Mouse (Mus musculus): ENCODE results near the gene Olfr1511. TPM values are rescaled to one million over a fixed set of nuclear protein-coding genes. Genes with fewer than 3 reads are reported as not detected.

Olfr1511 gene
- not detected in 2 replicates for polyA plus RNA-seq (2021; fragmentation: Nextera tagmentation)
- long read RNA-seq, experiment 1, result 0 reads
- long read RNA-seq, experiment 2, result 0 reads

DNA sequence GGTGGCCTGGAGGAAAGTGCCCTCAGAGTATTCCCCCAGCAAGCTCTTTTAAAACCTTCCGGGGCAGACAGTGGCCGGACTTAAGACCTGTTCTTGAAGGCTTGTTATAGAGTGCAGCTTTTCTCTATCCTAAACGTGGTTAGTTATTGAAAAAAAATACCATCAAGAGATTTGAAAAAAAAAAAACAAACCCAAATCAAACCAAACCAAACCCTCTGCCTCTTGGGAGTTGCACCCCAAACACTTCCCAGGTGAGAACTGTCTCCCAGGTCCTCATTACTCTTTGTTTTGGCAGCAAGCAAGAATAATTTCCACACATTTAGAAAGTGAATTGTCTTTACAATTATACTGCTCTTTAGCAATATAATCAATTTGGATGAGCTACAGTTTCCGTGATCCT lies at the start of gene Olfr1511:
Gene Olfr1511, minus strand, starts transcription at position 101 of the 400 bp plus-strand sequence.

DNA sequence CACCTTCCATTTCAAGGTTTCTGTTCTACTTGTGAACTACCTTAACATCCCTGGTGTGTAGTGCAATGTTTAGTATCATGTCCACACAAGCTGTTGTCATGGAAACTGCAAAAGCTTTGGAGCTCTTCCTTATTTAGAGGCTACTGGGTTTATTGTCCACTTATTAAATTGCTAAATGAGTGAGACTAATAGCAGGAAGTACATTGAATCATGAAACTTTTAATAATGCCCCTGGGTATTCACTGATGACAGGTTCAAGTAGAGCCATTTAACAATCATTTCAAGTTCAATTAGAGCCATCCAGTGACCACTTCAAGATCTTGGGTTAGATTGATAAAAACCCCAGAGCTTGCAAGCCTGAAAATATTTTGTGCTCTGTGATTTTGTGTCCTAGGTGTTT lies 45.5 kb upstream of the Olfr1511 start, which contains the start of gene Olfr1509:
Gene Olfr1509, plus strand, starts transcription at position 301 of the 400 bp plus-strand sequence.

DNA sequence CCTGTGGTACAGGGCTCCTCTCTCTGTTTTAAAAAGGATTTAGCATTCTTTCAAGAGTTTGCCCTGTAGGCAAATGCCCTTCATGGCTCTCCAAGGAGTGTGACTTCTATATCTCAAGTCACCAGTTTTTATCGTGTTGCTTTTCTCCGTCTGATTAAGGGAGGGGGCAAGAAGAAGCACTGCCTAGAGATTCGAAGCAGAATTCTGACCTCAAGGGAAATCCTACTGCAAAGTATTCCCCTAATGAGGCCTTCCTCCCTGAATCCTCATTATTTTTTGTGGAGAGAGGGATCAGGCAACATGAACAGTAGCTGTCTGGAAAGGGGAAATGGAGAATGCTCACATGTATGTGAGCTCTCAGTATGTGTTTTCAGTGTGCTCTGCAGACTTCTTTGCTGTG lies 17.1 kb upstream of the Olfr1511 start, which contains the start of gene Olfr1510:
Gene Olfr1510, minus strand, starts transcription at position 101 of the 400 bp plus-strand sequence.

DNA sequence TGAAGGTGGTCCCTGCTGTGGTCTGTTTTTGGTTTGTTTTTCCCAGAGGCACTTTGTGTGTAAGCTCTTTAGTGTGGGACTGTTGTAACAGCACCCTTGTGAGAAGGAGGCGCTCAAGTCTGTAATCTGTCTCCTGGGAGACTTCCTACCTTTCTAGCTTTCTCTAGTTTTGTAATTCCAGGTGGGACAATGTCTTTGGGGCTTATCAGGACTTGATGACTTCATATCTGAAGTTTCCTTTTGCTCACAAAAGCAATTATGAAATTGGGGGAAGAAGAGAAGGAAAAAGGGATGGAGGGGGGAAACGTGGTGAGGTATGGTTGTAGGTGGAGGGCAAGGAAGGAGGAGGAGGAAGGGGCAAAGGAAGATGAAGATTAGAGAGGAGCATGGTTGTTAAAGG lies 18.1 kb downstream of the Olfr1511 start, which contains the start of gene Olfr1512:
Gene Olfr1512, minus strand, starts transcription at position 101 of the 400 bp plus-strand sequence.

DNA sequence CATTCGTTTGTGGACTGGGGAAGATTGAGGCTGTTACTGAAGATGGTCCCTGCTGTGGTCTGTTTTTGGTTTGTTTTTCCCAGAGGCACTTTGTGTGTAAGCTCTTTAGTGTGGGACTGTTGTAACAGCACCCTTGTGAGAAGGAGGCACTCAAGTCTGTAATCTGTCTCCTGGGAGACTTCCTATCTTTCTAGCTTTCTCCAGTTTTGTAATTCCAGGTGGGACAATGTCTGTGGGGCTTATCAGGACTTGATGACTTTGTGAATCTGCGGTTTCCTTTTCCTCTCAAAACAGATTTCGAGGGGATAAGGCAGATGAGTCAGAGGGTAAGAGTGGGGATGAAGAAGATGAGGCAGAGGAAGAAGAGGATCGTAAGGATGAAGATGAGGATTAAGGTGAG lies 40.9 kb downstream of the Olfr1511 start, which contains the start of gene Olfr1513:
Gene Olfr1513, minus strand, starts transcription at position 101 of the 400 bp plus-strand sequence.

Other genes with a start within 250 kb of the Olfr1511 start
- 14.4 and 21.5 TPM in 2 replicates for gene Supt16, start 200.0 kb downstream of the Olfr1511 start, polyA plus RNA-seq (2021; fragmentation: Nextera tagmentation)
- 2.4 and 8.0 TPM in 2 replicates for gene Chd8, start 139.6 kb downstream of the Olfr1511 start, polyA plus RNA-seq (2021; fragmentation: Nextera tagmentation)
- 31.1 and 41.2 TPM in 2 replicates for gene Tox4, start 118.2 kb downstream of the Olfr1511 start, polyA plus RNA-seq (2021; fragmentation: Nextera tagmentation)
- 23.7 and 28.5 TPM in 2 replicates for gene Rab2b, start 117.8 kb downstream of the Olfr1511 start, polyA plus RNA-seq (2021; fragmentation: Nextera tagmentation)
- 20.1 and 20.4 TPM in 2 replicates for gene Mettl3, start 92.3 kb downstream of the Olfr1511 start, polyA plus RNA-seq (2021; fragmentation: Nextera tagmentation)
- gene Sall2, start 68.6 kb downstream of the Olfr1511 start, polyA plus RNA-seq (2021; fragmentation: Nextera tagmentation), result 4.7 and 7.5 TPM in 2 replicates
- gene Olfr1513, start 41.0 kb downstream of the Olfr1511 start, polyA plus RNA-seq (2021; fragmentation: Nextera tagmentation), result not detected in 2 replicates
- gene Olfr1512, start 18.2 kb downstream of the Olfr1511 start, polyA plus RNA-seq (2021; fragmentation: Nextera tagmentation), result not detected in 2 replicates
- gene Olfr1510, start 17.0 kb upstream of the Olfr1511 start, polyA plus RNA-seq (2021; fragmentation: Nextera tagmentation), result not detected in 2 replicates
- not detected in 2 replicates for gene Olfr1509, start 45.6 kb upstream of the Olfr1511 start, polyA plus RNA-seq (2021; fragmentation: Nextera tagmentation)
- not detected in 2 replicates for gene Olfr1508, start 70.1 kb upstream of the Olfr1511 start, polyA plus RNA-seq (2021; fragmentation: Nextera tagmentation)
- not detected in 2 replicates for gene Olfr1507, start 98.4 kb upstream of the Olfr1511 start, polyA plus RNA-seq (2021; fragmentation: Nextera tagmentation)

Measured in left cerebral cortex, adult 6 months (tissue).